Comparison of ENCODE assay signal across 15 mouse cellular contexts in the genomic region with DNA sequence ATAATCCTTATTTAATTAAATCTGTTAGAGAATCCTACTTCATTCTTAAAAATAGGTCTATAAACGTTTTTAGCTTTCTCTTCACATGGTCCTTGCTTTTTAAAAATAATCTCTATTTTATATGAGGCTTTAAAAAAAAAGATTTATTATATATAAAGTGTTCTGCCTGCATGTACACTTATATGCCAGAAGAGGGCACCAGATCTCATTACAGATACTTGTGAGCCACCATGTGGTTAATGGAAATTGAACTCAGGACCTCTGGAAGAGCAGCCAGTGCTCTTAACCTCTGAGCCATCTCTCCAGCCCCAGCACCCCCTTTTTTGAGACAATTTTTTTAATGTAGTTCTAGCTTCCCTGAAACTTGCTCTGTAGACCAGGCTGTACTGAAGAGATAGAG. TPM values are rescaled to one million over a fixed set of nuclear protein-coding genes. Genes with fewer than 3 reads are reported as not detected.
DNase-seq lines count a peak whose midpoint lies in the region; ATAC-seq and TF ChIP-seq lines count a peak whose summit lies in the region.
"Had no signal": no experiment of that assay in that cellular context is flagged by ENCODE, and none has a peak within 500 bp of the region (broad histone marks: within the 10 kb centered on the region; RNA-seq: fewer than 3 reads in every experiment).

No protein-coding gene starts in this region.

- ATAC-seq in kidney, postnatal 0 days (replicated peaks; ENCODE audit: low FRiP score, low read depth): no peak
- ATAC-seq in forebrain, embryonic 12.5 days (ENCODE audit: low FRiP score): no peak

- H3K27me3 ChIP-seq in kidney, postnatal 0 days (ENCODE audit: insufficient read depth, low read length): no peaks in the 10 kb centered on the region
- H3K27me3 ChIP-seq in forebrain, embryonic 12.5 days: no peaks in the 10 kb centered on the region

- WGBS in kidney, postnatal 0 days: 13% methylated on average over 1 of the region's 1 CpGs
- WGBS in forebrain, embryonic 12.5 days: 0% methylated on average over 1 of the region's 1 CpGs

- DNase-seq in kidney, postnatal 0 days (ENCODE audit: low spot score): peak; percentile 15
- no peak for DNase-seq in kidney, postnatal 25 days
- DNase-seq in 3134 (ENCODE audit: extremely low read depth, insufficient read length, low spot score) (peak; percentile 5), 3T3-L1 (ENCODE audit: low read depth, low spot score) (peak; percentile 19), R1 (ENCODE audit: low read depth, low spot score) (peak; percentile 13)
- no peak for DNase-seq in left cerebral cortex, adult 11 months (ENCODE audit: low spot score)
- no peak for DNase-seq in kidney, postnatal 36 days
- DNase-seq: adrenal gland, postnatal 10 days; cerebellum, postnatal 36 days; heart, postnatal 36 days; kidney, adult 11 months; lung, postnatal 14 days had no signal

- H3K36me3 ChIP-seq in kidney, postnatal 0 days (ENCODE audit: insufficient read depth, low read length): no peaks in the 10 kb centered on the region
- H3K36me3 ChIP-seq in forebrain, embryonic 12.5 days (replicated peaks): no peaks in the 10 kb centered on the region

- peak; percentile 60 for TF ChIP-seq CTCF in kidney, postnatal 0 days (IDR thresholded peaks at IDR 0.05; ENCODE audit: low read depth)

- H3K4me1 ChIP-seq in kidney, postnatal 0 days (replicated peaks; ENCODE audit: insufficient read depth, low read length): no peaks in the 10 kb centered on the region
- H3K4me1 ChIP-seq in forebrain, embryonic 12.5 days: no peaks in the 10 kb centered on the region
- H3K4me1 ChIP-seq: midbrain, embryonic 10.5 days had no signal

- no peak overlapping the region for H3K4me3 ChIP-seq in kidney, postnatal 0 days (replicated peaks; ENCODE audit: low read depth, low read length)
- H3K4me3 ChIP-seq in forebrain, embryonic 12.5 days (replicated peaks): no peak overlapping the region
- H3K4me3 ChIP-seq: erythroblast, embryonic 14.5 days; midbrain, embryonic 10.5 days had no signal

- H3K27ac ChIP-seq in kidney, postnatal 0 days: no peak overlapping the region
- no peak overlapping the region for H3K27ac ChIP-seq in forebrain, embryonic 12.5 days
- H3K27ac ChIP-seq: midbrain, embryonic 10.5 days had no signal

- no peak overlapping the region for H3K4me2 ChIP-seq in kidney, postnatal 0 days (ENCODE audit: low read length)
- no peak overlapping the region for H3K4me2 ChIP-seq in forebrain, embryonic 12.5 days

- no peaks in the 10 kb centered on the region for H3K9me3 ChIP-seq in kidney, postnatal 0 days (replicated peaks; ENCODE audit: low read length)
- no peaks in the 10 kb centered on the region for H3K9me3 ChIP-seq in forebrain, embryonic 12.5 days

- H3K9ac ChIP-seq in kidney, postnatal 0 days (ENCODE audit: low read depth, low read length): no peak overlapping the region
- H3K9ac ChIP-seq in forebrain, embryonic 12.5 days: no peak overlapping the region

RNA-seq across cellular contexts. Expression of a gene that starts 14.4 kb away (rescaled TPM):
- 2.8 and 3.5 TPM in 2 replicates for polyA plus RNA-seq in kidney, postnatal 0 days (2015; fragmentation: Nextera tagmentation; extraction: Ambion mirVana)
- polyA plus RNA-seq in forebrain, embryonic 12.5 days (2016; fragmentation: Nextera tagmentation; extraction: Ambion mirVana): 3.9 and 4.4 TPM in 2 replicates
- polyA plus RNA-seq: erythroblast, embryonic 14.5 days had no signal

RNA-seq across cellular contexts. Expression of a gene that starts 32.8 kb away (rescaled TPM):
- polyA plus RNA-seq in kidney, postnatal 0 days (2015; fragmentation: Nextera tagmentation; extraction: Ambion mirVana): 316 and 327 TPM in 2 replicates
- polyA plus RNA-seq in forebrain, embryonic 12.5 days (2016; fragmentation: Nextera tagmentation; extraction: Ambion mirVana): 414 and 424 TPM in 2 replicates

Comparison
In these comparisons a context has a peak if more than half of its experiments do, and no peak if none do; other contexts are left out.
1. DNase-seq: peak in kidney, postnatal 0 days (single experiment), 3134 (single experiment), 3T3-L1 (single experiment) and R1 (single experiment); none in kidney, postnatal 25 days (0 of 2), left cerebral cortex, adult 11 months (single experiment) and kidney, postnatal 36 days (0 of 2).